Mouse (Mus musculus) kidney, postnatal 36 days (tissue): Measurements from ENCODE around the gene Crybg1.

ENCODE experiments used
- DNase-seq, 2 experiments: peaks; one replicate each; pipeline ENCODE4 v3.0.0; 2021 to 2022; ENCODE audit warnings: mixed read lengths in 2 of 2

Crybg1 gene

GRCm38 (mm10) chr10:44148337-44149317, at the start of gene Crybg1:
Crybg1 (minus strand) TSS chr10:44148853.
- DNase-seq, result peak; percentile 72 to 88

GRCm38 (mm10) chr10:44177365-44177764, 28.7 kb upstream of the Crybg1 start:
- DNase-seq, result peak in 1 of 2 experiments; percentile 5

GRCm38 (mm10) chr10:44176548-44176947, 27.9 kb upstream of the Crybg1 start:
- no peak for DNase-seq

GRCm38 (mm10) chr10:44176120-44176519, 27.5 kb upstream of the Crybg1 start:
- DNase-seq, result no peak

GRCm38 (mm10) chr10:44170145-44170544, 21.5 kb upstream of the Crybg1 start:
- no peak for DNase-seq

- DNase-seq, result no peak
Measured at GRCm38 (mm10) chr10:44167061-44167460, 18.4 kb upstream of the Crybg1 start.

- DNase-seq, result no peak
Measured at GRCm38 (mm10) chr10:44164258-44164975, 15.8 kb upstream of the Crybg1 start.

GRCm38 (mm10) chr10:44163028-44163427, 14.4 kb upstream of the Crybg1 start:
- DNase-seq, result no peak

GRCm38 (mm10) chr10:44160150-44160549, 11.5 kb upstream of the Crybg1 start:
- DNase-seq, result no peak

- no peak for DNase-seq
Measured at GRCm38 (mm10) chr10:44157489-44157888, 8.8 kb upstream of the Crybg1 start.

GRCm38 (mm10) chr10:44150501-44150900, 1.8 kb upstream of the Crybg1 start:
- no peak for DNase-seq

GRCm38 (mm10) chr10:44143401-44143800, 5.3 kb downstream of the Crybg1 start:
- DNase-seq, result no peak

GRCm38 (mm10) chr10:44138137-44138855, 10.4 kb downstream of the Crybg1 start:
- DNase-seq, result no peak

- DNase-seq, result no peak
Measured at GRCm38 (mm10) chr10:44126047-44126446, 22.6 kb downstream of the Crybg1 start.

- DNase-seq, result no peak
Measured at GRCm38 (mm10) chr10:44124400-44124933, 24.2 kb downstream of the Crybg1 start.

GRCm38 (mm10) chr10:44118616-44119015, 30.0 kb downstream of the Crybg1 start:
- DNase-seq, result no peak

- DNase-seq, result no peak
Measured at GRCm38 (mm10) chr10:44116796-44117195, 31.9 kb downstream of the Crybg1 start.

GRCm38 (mm10) chr10:44114611-44115010, 34.0 kb downstream of the Crybg1 start:
- DNase-seq, result no peak

GRCm38 (mm10) chr10:44112005-44112675, 36.5 kb downstream of the Crybg1 start:
- DNase-seq, result peak in 1 of 2 experiments; percentile 13

- DNase-seq, result no peak
Measured at GRCm38 (mm10) chr10:44111168-44111567, 37.5 kb downstream of the Crybg1 start.

GRCm38 (mm10) chr10:44110460-44110859, 38.2 kb downstream of the Crybg1 start:
- peak in 1 of 2 experiments; percentile 16 for DNase-seq

GRCm38 (mm10) chr10:44094794-44095193, 53.9 kb downstream of the Crybg1 start:
- no peak for DNase-seq
